Mouse (Mus musculus) bone marrow, adult 2 months (tissue): ENCODE results near the gene Mif4gd.

ENCODE experiments used
- CTCF ChIP-seq: fragments of 200-500 bp; IDR thresholded peaks from 2 replicates; pipeline ENCODE4 v1.5.1; 2011; ENCODE audit warnings: low read length, control low read depth; ENCODE audit not compliant: control insufficient read depth, insufficient read depth
- POLR2A ChIP-seq: fragments of 200-500 bp; IDR thresholded peaks from 2 replicates; pipeline ENCODE4 v1.6.1; 2011; ENCODE audit warnings: low read depth, mild to moderate bottlenecking, control low read depth, low read length, borderline replicate concordance; ENCODE audit not compliant: control insufficient read depth

DNA sequence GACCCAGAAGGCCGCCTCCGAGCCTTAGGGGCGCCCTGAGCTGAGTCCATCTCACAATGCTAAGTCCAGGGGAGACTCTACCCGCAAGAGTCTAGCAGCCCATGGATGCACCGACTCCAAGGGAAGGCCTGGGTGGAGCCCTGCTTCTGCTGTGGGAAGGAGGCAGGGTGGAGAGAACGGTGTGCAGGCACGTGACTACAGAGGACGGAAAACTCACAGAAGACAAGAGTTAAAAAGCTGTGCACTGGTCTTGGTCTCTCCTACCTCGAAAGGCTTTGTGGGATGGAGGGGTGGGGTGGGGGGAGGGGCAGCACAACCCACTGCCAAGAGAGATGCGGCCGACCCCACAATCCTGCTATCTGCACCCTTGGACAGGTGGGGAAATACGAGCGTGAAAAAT, 31.5 kb upstream of the Mif4gd start:
- TF ChIP-seq POLR2A = no peak
- TF ChIP-seq CTCF = no peak
